Mouse (Mus musculus): ENCODE measurements around the gene Rundc1.
"Not testable (repeated sequence)": the region's sequence is repeated elsewhere in the genome, so short reads cannot be mapped to it uniquely, and the experiment has no call there.

Rundc1 gene

DNA sequence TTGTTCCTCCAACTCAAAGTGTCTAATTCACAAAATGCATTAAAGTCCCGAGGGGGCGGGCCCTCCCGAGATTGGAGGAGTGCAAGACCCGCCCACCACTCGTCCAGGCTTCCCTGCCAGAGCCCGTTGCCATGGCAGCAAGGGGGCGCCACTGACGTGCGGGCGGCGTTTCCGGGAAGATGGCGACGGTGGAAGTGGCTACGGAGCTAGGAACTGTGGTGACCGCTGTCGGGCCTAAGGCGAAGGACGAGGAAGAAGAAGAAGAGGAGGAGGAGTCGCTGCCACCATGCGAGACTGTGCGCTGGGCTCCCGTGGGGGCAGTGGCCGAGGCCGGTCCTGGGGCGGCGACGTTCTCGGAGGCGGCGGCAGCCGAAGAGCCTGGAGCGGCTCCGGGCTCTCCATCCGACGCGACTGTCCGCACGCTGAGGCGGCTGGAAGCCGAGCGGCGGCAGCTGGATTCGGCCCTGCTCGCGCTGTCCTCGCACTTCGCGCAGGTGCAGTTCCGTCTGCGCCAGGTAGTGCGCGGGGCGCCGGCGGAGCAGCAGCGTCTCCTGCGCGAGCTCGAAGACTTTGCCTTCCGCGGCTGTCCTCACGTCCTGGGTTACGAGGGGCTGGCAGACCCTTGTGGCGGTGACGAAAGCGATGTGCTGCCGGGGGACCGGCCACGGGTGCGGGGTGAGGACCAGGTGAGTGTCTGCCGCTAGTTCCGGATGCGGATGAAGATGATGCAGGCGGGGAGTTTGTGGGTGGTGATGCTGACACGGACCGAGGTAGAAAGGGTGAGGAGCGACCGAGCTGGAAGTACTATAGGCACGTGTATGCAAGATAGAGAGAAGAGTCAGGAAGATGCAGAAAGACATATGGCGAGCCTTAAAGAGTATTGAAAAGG is at the start of gene Rundc1, which contains the start of gene Ptges3l:
TSS of gene Rundc1 (plus strand) at position 161 of the 889 bp plus-strand sequence.
TSS of gene Ptges3l (minus strand) at position 409 of the 889 bp plus-strand sequence.
- peak; percentile 94 for DNase-seq

- DNase-seq, result not testable (repeated sequence)
Observed at GRCm38 (mm10) chr11:101378196-101378595, 46.7 kb upstream of the Rundc1 start.

DNA sequence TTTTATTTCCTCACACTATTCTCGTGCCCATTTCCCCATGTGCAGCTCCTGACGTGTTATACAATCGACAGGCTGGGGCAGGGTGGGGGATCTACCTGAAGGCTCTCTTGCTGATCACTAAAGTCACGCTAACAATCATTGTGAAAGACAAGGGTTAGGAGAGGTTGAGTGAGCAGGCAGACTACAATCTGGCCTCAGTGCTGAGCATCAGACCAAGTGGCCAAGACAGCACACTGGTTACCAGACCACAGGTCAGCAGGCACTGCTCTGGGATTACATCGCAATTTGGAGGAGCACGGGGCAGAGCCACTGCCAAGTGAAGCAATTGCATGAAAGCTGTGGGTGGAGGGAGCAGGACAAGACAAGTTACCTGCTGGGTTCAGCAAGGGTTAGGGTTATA is 46.0 kb upstream of the Rundc1 start:
- no peak for DNase-seq

- no peak for DNase-seq
Observed at GRCm38 (mm10) chr11:101381817-101382216, 43.1 kb upstream of the Rundc1 start.

DNA sequence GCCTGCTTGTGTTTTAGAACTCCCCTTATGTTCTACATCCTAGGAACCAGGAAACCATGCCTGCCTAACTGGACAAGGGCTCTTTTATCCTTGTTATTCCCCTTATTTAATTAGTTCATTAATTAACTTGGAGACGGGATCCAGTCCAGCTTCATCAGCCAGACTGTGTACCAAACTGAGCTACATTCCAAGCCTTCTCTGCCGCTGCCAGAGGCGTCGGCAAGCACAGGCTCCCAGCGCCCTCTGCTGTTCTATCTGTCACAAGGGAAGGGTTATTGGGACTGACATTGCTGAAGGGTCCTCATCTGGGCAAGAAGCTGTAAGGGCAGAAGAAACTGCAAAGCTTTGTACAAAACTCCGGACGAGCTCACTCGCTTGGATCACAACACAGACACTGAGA is 29.8 kb upstream of the Rundc1 start:
- peak; percentile 27 for DNase-seq

DNA sequence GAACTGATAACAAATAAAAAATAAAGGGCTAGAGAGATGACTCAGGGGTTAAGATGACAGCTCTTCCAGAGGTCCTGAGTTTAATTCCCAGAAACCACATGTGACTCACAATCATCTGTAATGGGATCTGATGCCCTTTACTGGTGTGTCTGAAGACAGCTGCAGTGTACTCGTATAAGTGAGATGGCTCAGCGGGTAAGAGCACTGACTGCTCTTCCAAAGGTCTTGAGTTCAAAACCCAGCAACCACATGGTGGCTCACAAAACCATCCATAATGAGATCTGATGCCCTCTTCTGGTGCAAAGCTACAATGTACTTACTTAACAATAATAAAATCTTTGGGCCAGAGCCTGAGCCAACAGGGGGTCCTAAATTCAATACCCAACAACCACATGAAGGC is 9.6 kb upstream of the Rundc1 start:
- DNase-seq, result no peak

DNA sequence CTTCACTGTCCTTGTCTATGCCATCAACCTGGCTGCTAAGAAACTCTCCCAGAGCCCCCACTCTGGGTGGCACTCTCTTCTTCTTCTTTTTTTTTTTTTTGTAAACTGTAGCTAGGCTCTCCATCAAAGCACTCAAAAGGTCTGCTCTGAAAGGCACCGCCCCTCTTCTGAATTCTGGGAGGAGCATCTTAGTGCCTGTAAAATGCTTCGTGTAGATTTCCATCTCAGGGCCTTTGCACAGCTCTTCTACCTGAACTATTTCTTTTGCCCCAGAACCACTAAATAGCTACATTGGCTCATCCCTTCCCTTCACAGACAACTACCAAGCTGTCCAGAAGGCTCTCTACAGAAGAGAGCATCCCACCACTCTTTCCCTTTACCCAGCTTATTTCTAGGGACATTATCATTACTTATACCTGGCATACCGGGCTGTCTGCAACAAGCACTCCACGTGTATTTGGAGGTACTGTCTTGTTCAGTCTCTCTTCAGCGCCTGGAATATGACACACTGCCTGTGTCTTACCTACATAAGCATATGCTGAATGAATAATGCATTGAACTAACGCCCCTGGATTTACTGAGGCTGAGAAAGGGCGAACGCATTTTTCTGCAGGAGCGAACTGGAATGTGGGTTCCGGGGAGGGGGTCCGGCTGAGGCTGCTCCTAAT is 8.3 kb upstream of the Rundc1 start:
- DNase-seq, result no peak

DNA sequence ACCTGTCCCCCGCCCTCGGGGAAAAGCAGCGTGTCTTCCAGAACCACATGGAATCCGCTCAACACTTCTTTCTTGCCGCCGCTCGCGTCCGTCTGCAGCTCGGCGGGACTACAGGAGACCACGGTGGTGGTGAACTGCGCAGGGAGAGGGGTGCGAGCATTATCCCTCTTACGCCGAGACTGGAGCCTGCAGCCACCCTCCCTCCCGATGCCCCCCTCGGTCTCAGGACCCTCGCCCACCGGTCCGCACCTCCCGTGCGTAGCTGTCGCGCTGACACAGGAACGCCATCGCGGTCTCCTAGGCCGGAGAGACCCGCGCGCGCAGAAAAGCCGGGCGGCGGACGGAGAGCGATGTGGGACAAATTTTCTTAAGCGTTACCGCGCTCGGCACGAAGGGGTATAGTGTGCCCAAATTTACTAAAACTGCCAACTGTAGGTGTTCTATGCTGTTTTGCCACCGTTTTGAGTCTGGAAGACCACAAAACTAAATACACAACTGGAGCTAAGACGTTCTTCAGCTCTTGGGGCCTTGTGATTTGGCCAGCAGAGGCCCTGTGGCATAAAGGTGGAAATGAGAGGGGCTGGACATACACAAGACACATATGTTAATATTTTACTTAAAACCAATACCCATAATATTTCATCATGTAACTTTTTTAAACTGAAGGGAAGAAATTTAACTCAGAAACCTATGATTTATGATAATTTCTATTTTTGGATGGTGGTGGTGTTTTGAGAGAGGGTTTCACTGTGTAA is 7.6 kb upstream of the Rundc1 start, which contains the start of gene Aarsd1:
TSS of gene Aarsd1 (minus strand) at position 515 of the 755 bp plus-strand sequence.
- peak; percentile 85 for DNase-seq

DNA sequence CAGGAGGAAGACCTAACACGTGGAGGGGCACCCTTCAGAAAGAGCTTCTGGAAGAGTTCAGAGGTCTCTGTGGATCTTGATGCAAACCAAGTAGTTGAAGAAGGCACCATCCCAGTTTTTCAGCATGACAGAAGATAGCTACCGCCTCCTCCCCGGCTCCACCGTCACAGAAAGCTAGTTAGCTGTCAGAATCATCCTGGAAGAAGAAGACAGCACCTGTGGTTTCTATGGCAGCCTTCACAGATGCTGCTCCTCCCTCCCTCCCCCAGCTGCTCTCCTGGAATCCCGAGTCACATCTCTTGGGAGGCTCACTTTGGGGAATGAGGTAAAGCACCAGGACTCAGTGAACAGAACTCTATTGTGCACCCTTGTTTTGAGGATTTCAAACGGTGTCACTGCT is 5.9 kb upstream of the Rundc1 start:
- no peak for DNase-seq

GRCm38 (mm10) chr11:101419610-101420009 is 5.3 kb upstream of the Rundc1 start:
- DNase-seq, result no peak

- DNase-seq, result no peak
Observed at GRCm38 (mm10) chr11:101420148-101420547, 4.7 kb upstream of the Rundc1 start.

DNA sequence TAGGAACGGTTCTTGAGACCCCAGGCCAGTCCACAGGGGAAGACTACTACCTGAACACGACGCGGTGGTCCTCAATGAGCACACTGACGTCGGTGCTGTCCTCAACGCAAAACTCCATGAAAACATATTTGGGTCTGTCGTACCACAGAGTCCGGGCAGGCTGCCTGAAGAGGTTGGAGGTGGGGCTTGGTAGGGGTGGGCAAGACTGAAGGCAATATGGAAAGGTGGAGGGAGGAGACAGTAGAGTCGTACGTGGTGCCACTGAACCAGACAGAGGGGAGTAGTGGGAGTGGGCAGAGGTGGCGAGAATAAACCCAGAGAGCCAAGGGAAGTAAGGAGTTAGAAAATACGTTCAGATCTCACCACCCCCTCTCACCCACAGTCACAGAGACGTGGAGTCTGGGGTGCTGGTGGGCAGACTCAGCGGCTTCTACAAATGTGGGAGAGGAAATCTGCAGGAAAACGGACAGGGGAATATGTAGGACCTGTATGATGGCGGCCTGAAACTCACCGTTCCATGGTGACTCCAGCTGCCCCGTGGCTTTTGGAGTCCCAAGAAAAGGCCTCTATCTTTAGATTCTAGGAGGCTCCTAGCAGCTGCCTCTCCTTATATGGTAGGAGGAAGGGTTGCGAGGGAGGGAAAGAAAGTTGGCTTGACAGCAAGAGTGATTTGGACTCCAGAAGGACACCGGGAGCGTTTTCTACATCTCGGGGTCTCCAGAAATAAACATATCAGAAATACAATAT is 607 bp upstream of the Rundc1 start, which contains the start of gene Gm27029:
TSS of gene Gm27029 (minus strand) at position 692 of the 747 bp plus-strand sequence.
- peak; percentile 27 for DNase-seq

GRCm38 (mm10) chr11:101426165-101426564 is 1.3 kb downstream of the Rundc1 start:
- DNase-seq, result no peak

- DNase-seq, result no peak
Observed at GRCm38 (mm10) chr11:101431327-101431726, 6.4 kb downstream of the Rundc1 start.

DNA sequence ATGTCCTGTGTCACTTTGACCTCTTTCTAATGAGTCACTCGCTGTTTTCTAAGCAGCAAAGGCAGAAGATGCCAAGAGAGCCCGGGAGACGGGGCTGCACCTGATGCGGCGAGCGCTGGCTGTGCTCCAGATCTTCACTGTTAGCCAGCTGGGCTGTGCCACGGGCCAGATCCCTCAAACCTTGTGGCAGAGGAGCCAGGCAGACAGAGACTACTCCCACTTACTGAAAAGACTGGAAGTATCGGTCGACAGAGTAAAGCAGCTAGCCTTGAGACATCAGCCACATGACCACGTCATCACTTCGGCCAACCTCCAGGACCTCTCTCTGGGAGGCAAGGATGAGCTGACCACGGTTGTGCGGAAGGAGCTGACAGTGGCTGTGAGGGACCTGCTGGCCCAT is 8.5 kb downstream of the Rundc1 start:
- peak; percentile 44 for DNase-seq

- DNase-seq, result no peak
Observed at GRCm38 (mm10) chr11:101435831-101436230, 10.9 kb downstream of the Rundc1 start.

DNA sequence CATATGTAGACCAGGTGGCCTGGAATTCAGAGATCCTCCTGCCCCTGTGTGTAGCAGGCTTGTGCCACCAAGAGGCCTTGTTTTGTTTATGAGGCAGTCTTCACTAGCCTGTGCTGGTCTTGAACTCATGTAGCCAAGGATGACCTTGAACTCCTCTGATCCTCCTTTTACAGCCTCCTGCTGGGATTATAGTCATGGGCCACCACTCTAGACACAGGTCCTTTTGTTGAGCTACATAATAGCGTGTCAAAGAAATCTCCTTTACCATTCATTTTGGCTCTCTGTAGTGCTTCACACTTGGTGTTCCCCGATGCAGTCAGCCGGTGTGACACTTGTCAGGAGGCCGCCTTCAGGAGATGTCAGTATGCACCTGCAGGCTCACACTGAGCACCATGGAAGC is 12.0 kb downstream of the Rundc1 start:
- no peak for DNase-seq

GRCm38 (mm10) chr11:101438006-101438405 is 13.1 kb downstream of the Rundc1 start:
- not testable (repeated sequence) for DNase-seq

DNA sequence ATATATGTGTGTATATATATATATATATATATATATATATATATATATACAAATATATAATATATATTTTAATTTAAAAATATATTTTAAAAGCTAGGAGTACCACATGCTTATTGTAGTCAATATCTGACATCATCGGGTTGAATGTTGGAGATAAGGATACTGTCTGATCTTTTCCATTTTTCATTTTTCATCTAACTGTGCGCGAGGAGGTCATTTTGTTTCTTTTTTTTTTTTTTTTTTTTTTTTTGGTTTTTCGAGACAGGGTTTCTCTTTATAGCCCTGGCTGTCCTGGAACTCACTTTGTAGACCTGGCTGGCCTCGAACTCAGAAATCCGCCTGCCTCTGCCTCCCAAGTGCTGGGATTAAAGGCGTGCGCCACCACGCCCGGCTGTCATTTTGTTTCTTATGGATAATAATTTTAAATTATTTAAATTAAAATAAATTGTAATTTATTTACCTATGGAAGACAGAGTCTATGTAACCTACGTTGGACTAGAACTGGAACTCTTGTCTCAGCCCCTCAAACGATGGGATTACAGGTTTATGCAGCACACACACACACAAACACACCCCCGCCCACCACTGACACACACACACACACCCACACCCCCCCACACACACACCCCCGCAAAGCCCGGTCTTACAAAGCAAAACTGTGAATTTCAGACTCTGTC is 16.7 kb downstream of the Rundc1 start:
- not testable (repeated sequence) for DNase-seq

GRCm38 (mm10) chr11:101442127-101442693 is 17.3 kb downstream of the Rundc1 start, which contains the start of gene Rpl27:
Gene Rpl27, plus strand, starts transcription at chr11:101442298.
- peak; percentile 97 for DNase-seq

DNA sequence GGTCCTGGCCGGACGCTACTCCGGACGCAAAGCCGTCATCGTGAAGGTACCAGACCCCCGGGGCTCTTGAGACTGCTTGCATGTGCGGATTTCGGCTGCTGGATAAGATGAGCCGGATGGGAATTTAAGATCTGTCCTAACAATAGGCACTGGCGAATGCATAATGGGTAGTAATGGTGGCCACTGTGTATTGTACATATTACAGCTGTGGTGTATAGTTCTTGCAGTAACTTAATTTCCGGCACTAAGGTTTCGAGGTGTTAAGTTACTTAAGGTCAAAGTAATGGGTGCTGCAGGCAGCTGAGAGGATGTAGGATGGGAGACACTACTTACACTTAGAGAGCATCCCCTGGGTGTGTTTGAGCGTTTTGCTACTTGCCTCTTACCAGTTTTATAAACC is 17.9 kb downstream of the Rundc1 start:
- DNase-seq, result no peak

All from cerebellum, adult 11 months (tissue).